19 mouse cellular contexts compared by ENCODE assay signal in the genomic region with DNA sequence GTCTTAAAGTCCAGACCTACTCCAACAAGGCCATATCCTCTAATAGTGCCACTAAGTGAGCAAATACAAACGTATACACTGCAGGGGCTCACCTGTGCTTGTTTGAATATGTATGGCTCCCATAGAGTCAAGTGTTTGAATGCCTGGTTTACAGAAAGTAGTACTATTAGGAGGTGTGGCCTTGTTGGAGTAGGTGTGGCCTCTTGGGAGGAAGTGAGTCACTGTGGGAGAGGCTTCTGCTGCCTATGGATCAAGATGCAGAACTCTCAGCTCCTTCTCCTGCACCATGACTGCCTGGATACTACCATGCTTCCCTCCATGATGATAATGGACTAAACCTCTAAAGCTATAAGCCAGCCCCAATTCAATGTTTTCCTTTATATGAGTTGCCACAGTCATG. TPM values are rescaled to one million over a fixed set of nuclear protein-coding genes. Genes with fewer than 3 reads are reported as not detected.
A peak's percentile ranks its signal among the peaks of the same experiment; 100 is the strongest.
DNase-seq lines count a peak whose midpoint lies in the region; ATAC-seq and TF ChIP-seq lines count a peak whose summit lies in the region.
"Had no signal": no experiment of that assay in that cellular context is flagged by ENCODE, and none has a peak within 500 bp of the region (broad histone marks: within the 10 kb centered on the region; RNA-seq: fewer than 3 reads in every experiment).

No protein-coding gene starts in this region.

- no peak overlapping the region for H3K4me2 ChIP-seq in lung, postnatal 0 days (replicated peaks; ENCODE audit: low read depth, low read length)
- no peak overlapping the region for H3K4me2 ChIP-seq in stomach, embryonic 16.5 days (ENCODE audit: low read depth, low read length)
- no peak overlapping the region for H3K4me2 ChIP-seq in forebrain, embryonic 12.5 days
- H3K4me2 ChIP-seq: heart, embryonic 11.5 days; hindbrain, embryonic 15.5 days had no signal

- no peaks in the 10 kb centered on the region for H3K36me3 ChIP-seq in lung, postnatal 0 days (ENCODE audit: insufficient read depth, low read length)
- no peaks in the 10 kb centered on the region for H3K36me3 ChIP-seq in stomach, embryonic 16.5 days (ENCODE audit: control insufficient read depth, insufficient read depth, low read length)
- no peaks in the 10 kb centered on the region for H3K36me3 ChIP-seq in forebrain, embryonic 12.5 days (replicated peaks)
- H3K36me3 ChIP-seq: embryonic facial prominence, embryonic 10.5 days; hindbrain, embryonic 10.5 days; hindbrain, embryonic 15.5 days had no signal

- 75% methylated on average over 1 of the region's 1 CpGs for WGBS in lung, postnatal 0 days
- 88% methylated on average over 1 of the region's 1 CpGs for WGBS in stomach, embryonic 16.5 days
- 82% methylated on average over 1 of the region's 1 CpGs for WGBS in forebrain, embryonic 12.5 days

- H3K9me3 ChIP-seq in lung, postnatal 0 days (ENCODE audit: low read length): no peaks in the 10 kb centered on the region
- no peaks in the 10 kb centered on the region for H3K9me3 ChIP-seq in stomach, embryonic 16.5 days (replicated peaks; ENCODE audit: control insufficient read depth, low read length)
- no peaks in the 10 kb centered on the region for H3K9me3 ChIP-seq in forebrain, embryonic 12.5 days
- H3K9me3 ChIP-seq: embryonic facial prominence, embryonic 10.5 days; hindbrain, embryonic 10.5 days; hindbrain, embryonic 15.5 days had no signal

- H3K4me1 ChIP-seq in lung, postnatal 0 days (ENCODE audit: insufficient read depth, low read depth, low read length): peaks cover 10% of the 10 kb centered on the region; the same call in 1 of the 2 replicates
- peaks cover 9% of the 10 kb centered on the region; the same call in 1 of the 2 replicates for H3K4me1 ChIP-seq in stomach, embryonic 16.5 days (ENCODE audit: control insufficient read depth, insufficient read depth, low read length)
- no peaks in the 10 kb centered on the region for H3K4me1 ChIP-seq in forebrain, embryonic 12.5 days
- H3K4me1 ChIP-seq: embryonic facial prominence, embryonic 10.5 days; hindbrain, embryonic 10.5 days; hindbrain, embryonic 15.5 days had no signal

- H3K27me3 ChIP-seq in lung, postnatal 0 days (replicated peaks; ENCODE audit: insufficient read depth, low read length): no peaks in the 10 kb centered on the region
- H3K27me3 ChIP-seq in stomach, embryonic 16.5 days (ENCODE audit: control insufficient read depth, insufficient read depth, low read length): no peaks in the 10 kb centered on the region
- H3K27me3 ChIP-seq in forebrain, embryonic 12.5 days: no peaks in the 10 kb centered on the region
- H3K27me3 ChIP-seq: hindbrain, embryonic 15.5 days had no signal

- ATAC-seq in lung, postnatal 0 days: no peak
- 0 out of 2 replicates have a peak, but pooled peaks have one; percentile 18 for ATAC-seq in stomach, embryonic 16.5 days (ENCODE audit: insufficient read depth, low FRiP score)
- no peak for ATAC-seq in forebrain, embryonic 12.5 days (ENCODE audit: low FRiP score)
- ATAC-seq: CD4-positive, CD25-positive, alpha-beta regulatory T cell, adult 4 months; forebrain, embryonic 14.5 days had no signal

- TF ChIP-seq EP300 in lung, postnatal 0 days (IDR thresholded peaks at IDR 0.05): no peak

- DNase-seq in lung, postnatal 0 days (ENCODE audit: low spot score): peak; percentile 29
- DNase-seq in lung, postnatal 14 days: no peak
- peak; percentile 66 for DNase-seq in ZHBTc4 (ENCODE audit: low read depth, low spot score)
- DNase-seq in thymus, postnatal 4 days: no peak
- DNase-seq: adrenal gland, adult 2 months; adrenal gland, postnatal 25 days; B cell, adult 2 months; cerebellum, adult 2 months; cerebellum, postnatal 10 days; gastrocnemius, postnatal 36 days; heart, adult 2 months had no signal

- no peak for TF ChIP-seq CTCF in lung, postnatal 0 days (IDR thresholded peaks at IDR 0.05)

- H3K4me3 ChIP-seq in lung, postnatal 0 days (ENCODE audit: low read depth, low read length): no peak overlapping the region
- H3K4me3 ChIP-seq in stomach, embryonic 16.5 days (replicated peaks; ENCODE audit: low read length): no peak overlapping the region
- no peak overlapping the region for H3K4me3 ChIP-seq in forebrain, embryonic 12.5 days (replicated peaks)
- H3K4me3 ChIP-seq: embryonic facial prominence, embryonic 10.5 days; heart, adult 2 months; hindbrain, embryonic 10.5 days; hindbrain, embryonic 15.5 days had no signal

- H3K27ac ChIP-seq in lung, postnatal 0 days (ENCODE audit: low read length): no peak overlapping the region
- no peak overlapping the region for H3K27ac ChIP-seq in stomach, embryonic 16.5 days (ENCODE audit: low read length)
- no peak overlapping the region for H3K27ac ChIP-seq in forebrain, embryonic 12.5 days
- H3K27ac ChIP-seq: embryonic facial prominence, embryonic 10.5 days; heart, adult 2 months; hindbrain, embryonic 10.5 days; hindbrain, embryonic 15.5 days had no signal

- H3K9ac ChIP-seq in lung, postnatal 0 days (replicated peaks; ENCODE audit: low read depth): no peak overlapping the region
- H3K9ac ChIP-seq in stomach, embryonic 16.5 days (ENCODE audit: low read length): no peak overlapping the region
- H3K9ac ChIP-seq in forebrain, embryonic 12.5 days: no peak overlapping the region
- H3K9ac ChIP-seq: hindbrain, embryonic 15.5 days had no signal

RNA-seq across cellular contexts. Expression of a gene that starts 54.3 kb away (rescaled TPM):
- polyA plus RNA-seq in lung, postnatal 0 days (2015; fragmentation: Nextera tagmentation; extraction: Ambion mirVana): 0.37 and 0.38 TPM in 2 replicates
- polyA plus RNA-seq in stomach, embryonic 16.5 days (2015; fragmentation: Nextera tagmentation; extraction: Ambion mirVana): 0.40 and 0.59 TPM in 2 replicates
- polyA plus RNA-seq in forebrain, embryonic 12.5 days (2016; fragmentation: Nextera tagmentation; extraction: Ambion mirVana): not detected in 2 replicates
- polyA plus RNA-seq: CD4-positive, CD25-positive, alpha-beta regulatory T cell, adult 4 months; embryonic facial prominence, embryonic 10.5 days; forebrain, embryonic 14.5 days; heart, embryonic 11.5 days; hindbrain, embryonic 10.5 days; hindbrain, embryonic 15.5 days had no signal

Comparison
In these comparisons a context has a peak if more than half of its experiments do, and no peak if none do; other contexts are left out.
1. DNase-seq: peak in lung, postnatal 0 days (single experiment) and ZHBTc4 (single experiment); none in lung, postnatal 14 days (single experiment) and thymus, postnatal 4 days (single experiment).